Mouse (Mus musculus) liver, embryonic 14.5 days (tissue): ENCODE data around the gene Nrxn2. TPM values are rescaled to one million over a fixed set of nuclear protein-coding genes. Genes with fewer than 3 reads are reported as not detected.

Source experiments
- ATAC-seq: fragments of 200-750 bp; cut with Nextera tagmentation; 2 replicates; pipeline ENCODE4 v1.8.0; 2017; ENCODE audit warnings: moderate number of reproducible peaks, mild to moderate bottlenecking, moderate library complexity; ENCODE audit not compliant: insufficient read depth
- DNase-seq, 3 experiments: peaks; one replicate each; pipeline ENCODE4 v3.0.0-alpha.2; 2012 to 2013; ENCODE audit warnings: low read depth in 3 of 3, low spot score in 3 of 3
- H3K27ac ChIP-seq: fragments of 300-500 bp; sonication (generic); 2 replicates; pipeline ENCODE4 v1.5.1; 2014; ENCODE audit warnings: moderate library complexity, mild to moderate bottlenecking, control low read depth, inconsistent platforms
- H3K27me3 ChIP-seq: fragments of 300-500 bp; sonication (generic); 2 replicates; pipeline ENCODE4 v1.6.1; 2014; ENCODE audit warnings: mild to moderate bottlenecking, low read length, moderate library complexity; ENCODE audit not compliant: control insufficient read depth, insufficient read depth
- H3K36me3 ChIP-seq: fragments of 300-500 bp; sonication (generic); replicated peaks from 2 replicates; pipeline ENCODE4 v1.6.1; 2014; ENCODE audit warnings: low read depth; ENCODE audit not compliant: control insufficient read depth, insufficient read depth
- H3K4me1 ChIP-seq, 2 experiments: fragments of 200-500 bp in 1 of 2; fragments of 300-500 bp in 1 of 2; sonication (generic) in 1 of 2; replicated peaks; 2 replicates each; pipeline ENCODE4 v1.6.1; 2012 to 2014; ENCODE audit warnings: antibody characterized with exemption in 1 of 2, inconsistent platforms in 1 of 2, low read length in 1 of 2; ENCODE audit not compliant: control insufficient read depth in 2 of 2, insufficient read depth in 2 of 2
- H3K4me2 ChIP-seq: fragments of 300-500 bp; sonication (generic); 2 replicates; pipeline ENCODE4 v1.6.1; 2014; ENCODE audit warnings: low read depth, mild to moderate bottlenecking, control low read depth, moderate library complexity
- H3K4me3 ChIP-seq, 2 experiments: fragments of 200-500 bp in 1 of 2; fragments of 300-500 bp in 1 of 2; sonication (generic) in 1 of 2; 2 replicates each; pipeline ENCODE4 v1.5.1; 2012 to 2014; ENCODE audit warnings: low read depth in 2 of 2, low read length in 2 of 2, mild to moderate bottlenecking in 2 of 2, control low read depth in 1 of 2, inconsistent platforms in 1 of 2, moderate library complexity in 1 of 2; ENCODE audit not compliant: insufficient read depth in 1 of 2
- H3K9ac ChIP-seq: fragments of 300-500 bp; sonication (generic); replicated peaks from 2 replicates; pipeline ENCODE4 v1.6.1; 2014; ENCODE audit warnings: mild to moderate bottlenecking, control low read depth, moderate library complexity
- H3K9me3 ChIP-seq: fragments of 300-500 bp; sonication (generic); 2 replicates; pipeline ENCODE4 v1.6.1; 2016; ENCODE audit warnings: low read length, mixed read lengths; ENCODE audit not compliant: control insufficient read depth
- CTCF ChIP-seq: IDR thresholded peaks from 2 replicates; pipeline ENCODE4 v1.5.1; 2016; ENCODE audit warnings: antibody characterized with exemption, low read depth, control low read depth
- EP300 ChIP-seq: IDR thresholded peaks from 2 replicates; pipeline ENCODE4 v1.6.1; 2016; ENCODE audit warnings: antibody characterized with exemption, low read depth
- WGBS: fragments of 180-500 bp; shearing (Covaris S2); extraction: QIAGEN DNeasy Blood & Tissue Kit; methylation state at CpG from one replicate; pipeline ENCODE4 v1.1.7; 2014; ENCODE audit not compliant: insufficient replicate concordance; 5-methylcytosine and 5-hydroxymethylcytosine counted together
- polyA plus RNA-seq, 2 experiments: library from polyadenylated mRNA; depleted of rRNA in 1 of 2; stranded (reverse) in 1 of 2; unstranded in 1 of 2; fragments of >200 nt; fragmentation: Nextera tagmentation in 1 of 2; extraction: Ambion mirVana in 1 of 2; gene quantifications; 2 replicates each; pipeline versions ENCODE4 v1.2.1 to v1.2.3; 2012 to 2014

Nrxn2 gene
- polyA plus RNA-seq, 2 experiments = 0.27 to 0.46 TPM

DNA sequence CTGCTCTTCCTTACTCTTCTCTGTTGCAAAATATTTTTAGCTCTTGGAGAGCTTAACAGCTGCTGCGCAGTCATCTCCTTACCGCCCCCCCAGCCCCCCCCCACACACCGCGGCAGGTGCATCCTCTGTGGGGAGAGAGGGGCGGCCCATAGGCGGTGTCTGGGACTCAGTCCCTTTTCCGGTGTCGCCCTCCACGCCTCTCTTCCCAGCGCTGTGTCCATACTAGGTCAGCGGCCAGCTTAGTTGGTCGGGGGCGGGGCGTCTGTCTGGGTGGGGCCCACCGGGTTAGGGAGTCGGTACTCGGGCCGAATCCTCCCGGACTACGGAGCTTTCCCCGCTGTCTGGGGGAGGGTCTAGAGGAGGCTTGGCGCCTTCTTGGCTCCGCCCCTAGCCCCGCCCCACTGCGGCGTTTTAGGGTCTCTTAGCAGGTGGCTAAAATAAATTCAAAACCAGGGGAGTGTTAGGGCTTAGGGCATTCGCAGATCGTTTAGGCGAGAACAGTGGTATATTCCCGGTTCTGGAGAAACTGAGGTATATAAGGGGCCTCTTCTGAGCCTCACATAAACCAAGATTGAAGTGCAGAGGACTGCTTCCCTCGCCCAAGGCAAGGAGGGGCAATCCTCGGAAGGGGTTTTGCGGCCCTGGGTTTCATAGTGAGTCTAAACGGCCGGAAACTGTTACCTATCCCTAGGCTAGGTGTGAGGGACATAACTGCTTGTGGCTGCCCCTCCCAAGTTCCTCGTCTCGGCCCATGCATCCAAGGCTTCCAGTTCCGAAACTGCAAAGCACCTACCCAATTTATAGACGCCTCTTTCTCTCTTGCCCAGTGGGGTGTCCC is 19.9 kb upstream of the Nrxn2 start:
- Histone ChIP-seq H3K27ac (no peak overlapping the region), H3K27me3 (peaks cover 32% of the 10 kb centered on the region), H3K36me3 (no peaks in the 10 kb centered on the region), H3K9me3 (no peaks in the 10 kb centered on the region), H3K9ac (peak overlapping the region; percentile 7; the same call in 1 of the 2 replicates), H3K4me2 (peak overlapping the region; percentile 79), H3K4me3 (peak overlapping the region; percentile 50 to 58), H3K4me1 (peaks cover 0 to 9% of the 10 kb centered on the region in 2 experiments; a peak in 2 of 4 replicates)
- peak; percentile 41 for ATAC-seq
- DNase-seq = no peak
- 2% methylated on average over 39 of the region's 39 CpGs for WGBS
- TF ChIP-seq EP300 (no peak), CTCF (no peak)

DNA sequence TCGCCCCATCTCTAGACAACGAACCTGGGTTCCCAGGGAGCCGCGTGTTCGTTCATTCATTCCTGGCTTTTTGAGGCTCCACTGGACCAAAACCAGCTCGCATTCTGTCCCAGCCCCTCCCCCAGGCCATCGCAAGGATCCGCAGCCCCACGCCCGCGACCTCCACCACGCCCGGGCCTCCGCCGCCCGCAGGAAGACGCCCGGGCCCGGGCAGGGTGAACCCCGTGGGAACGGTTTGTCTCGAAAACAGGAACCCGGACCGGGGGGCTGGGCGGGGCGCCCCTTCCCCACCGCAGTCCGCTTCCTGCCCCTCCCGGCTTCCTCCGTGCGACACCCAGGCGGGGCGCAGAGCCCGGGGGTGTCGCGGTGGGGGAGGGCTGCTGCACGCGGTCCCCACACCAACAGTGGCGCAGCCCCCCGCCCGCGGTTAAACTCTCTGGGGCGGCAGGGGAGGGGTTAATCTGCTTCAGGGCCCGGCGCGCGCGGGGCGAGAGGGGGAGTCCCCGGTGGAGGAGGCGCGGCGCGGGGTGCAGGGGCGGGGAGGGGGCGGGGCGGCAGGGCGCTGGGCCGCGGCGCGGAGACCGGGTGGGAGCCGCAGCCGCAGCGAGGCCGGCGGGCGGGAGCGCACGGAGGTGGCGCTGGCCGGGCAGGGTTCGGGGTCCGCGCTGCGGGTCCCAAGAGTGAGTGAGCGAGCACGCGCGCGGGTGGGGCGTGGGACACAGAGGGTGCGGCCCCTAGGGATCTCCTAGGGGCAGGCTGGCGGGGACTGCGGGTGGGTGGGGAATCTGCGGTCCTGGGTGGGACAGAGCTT is 19.0 kb upstream of the Nrxn2 start, which contains the start of gene Rasgrp2:
Gene Rasgrp2 (plus strand): TSS at position 56 of the 811 bp plus-strand sequence.
- Histone ChIP-seq H3K4me1 (peaks cover 0 to 9% of the 10 kb centered on the region in 2 experiments; a peak in 2 of 4 replicates), H3K9me3 (no peaks in the 10 kb centered on the region), H3K27ac (no peak within 1 kb of the TSS), H3K9ac (peak within 1 kb of the TSS; percentile 20), H3K4me3 (peak within 1 kb of the TSS; percentile 50 to 58), H3K27me3 (peaks cover 32% of the 10 kb centered on the region), H3K4me2 (peak within 1 kb of the TSS; percentile 79), H3K36me3 (no peaks in the 10 kb centered on the region)
- TF ChIP-seq EP300 (no peak), CTCF (no peak)
- ATAC-seq (peak; percentile 9; the same call in 1 of the 2 replicates), DNase-seq (no peak)
- 1% methylated on average over 68 of the region's 87 CpGs for WGBS

DNA sequence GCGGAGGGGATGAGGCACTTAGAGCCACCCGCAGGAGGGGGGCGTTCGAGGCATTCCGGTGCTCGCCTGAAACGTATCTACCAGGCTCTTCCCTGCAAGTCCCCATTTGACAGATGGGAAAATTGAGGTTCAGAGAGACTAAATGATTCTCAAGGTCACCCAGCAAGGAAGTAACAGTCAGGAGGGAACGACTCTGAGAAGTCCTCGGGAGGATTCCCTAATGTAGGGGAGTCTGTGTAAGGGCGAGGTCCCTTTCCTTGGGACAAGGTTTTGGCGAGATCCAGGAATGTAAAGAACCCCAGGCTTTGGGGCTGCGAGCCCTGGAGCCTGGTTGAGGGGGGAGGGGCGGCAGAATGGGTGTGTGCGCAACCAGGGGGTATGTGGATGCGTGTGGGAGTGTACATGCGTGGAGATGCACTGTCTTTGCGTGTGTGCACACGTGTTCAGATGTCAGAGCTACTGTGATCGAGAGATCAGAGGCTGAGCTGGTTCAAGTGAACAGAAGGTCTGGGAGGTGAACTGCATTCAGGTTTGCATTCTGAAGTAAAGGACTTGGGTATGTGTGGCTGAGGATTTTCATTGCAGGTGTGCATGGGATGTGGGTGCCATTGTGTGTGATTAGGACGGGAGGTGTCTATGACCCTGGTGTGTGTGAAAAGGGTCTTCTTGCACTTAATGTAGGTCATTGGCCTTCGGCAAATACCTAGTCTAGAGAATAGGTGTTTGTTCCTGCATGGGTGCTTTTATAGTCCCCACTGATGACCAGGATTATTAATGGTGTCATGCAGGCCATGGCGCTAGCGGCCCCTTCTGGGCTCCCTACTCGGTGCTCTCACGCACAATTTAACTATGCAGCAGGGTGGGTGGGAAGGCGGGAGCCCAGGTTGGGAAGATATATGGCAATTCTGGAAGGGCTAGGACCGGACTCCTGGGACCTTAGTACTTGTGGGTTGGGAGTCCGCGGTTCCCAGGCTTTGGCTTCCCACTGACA is 18.1 kb upstream of the Nrxn2 start:
- no peaks in the 10 kb centered on the region for H3K36me3 ChIP-seq
- H3K9ac ChIP-seq = no peak overlapping the region
- H3K9me3 ChIP-seq = no peaks in the 10 kb centered on the region
- peak overlapping the region; percentile 79 for H3K4me2 ChIP-seq
- H3K4me3 ChIP-seq = peak overlapping the region; percentile 31 to 58
- peaks cover 0 to 9% of the 10 kb centered on the region in 2 experiments; a peak in 2 of 4 replicates for H3K4me1 ChIP-seq
- ATAC-seq (no peak), DNase-seq (no peak)
- no peak for TF ChIP-seq EP300
- TF ChIP-seq CTCF = no peak
- WGBS = 1% methylated on average over 29 of the region's 29 CpGs
- H3K27me3 ChIP-seq = peaks cover 32% of the 10 kb centered on the region
- H3K27ac ChIP-seq = no peak overlapping the region

DNA sequence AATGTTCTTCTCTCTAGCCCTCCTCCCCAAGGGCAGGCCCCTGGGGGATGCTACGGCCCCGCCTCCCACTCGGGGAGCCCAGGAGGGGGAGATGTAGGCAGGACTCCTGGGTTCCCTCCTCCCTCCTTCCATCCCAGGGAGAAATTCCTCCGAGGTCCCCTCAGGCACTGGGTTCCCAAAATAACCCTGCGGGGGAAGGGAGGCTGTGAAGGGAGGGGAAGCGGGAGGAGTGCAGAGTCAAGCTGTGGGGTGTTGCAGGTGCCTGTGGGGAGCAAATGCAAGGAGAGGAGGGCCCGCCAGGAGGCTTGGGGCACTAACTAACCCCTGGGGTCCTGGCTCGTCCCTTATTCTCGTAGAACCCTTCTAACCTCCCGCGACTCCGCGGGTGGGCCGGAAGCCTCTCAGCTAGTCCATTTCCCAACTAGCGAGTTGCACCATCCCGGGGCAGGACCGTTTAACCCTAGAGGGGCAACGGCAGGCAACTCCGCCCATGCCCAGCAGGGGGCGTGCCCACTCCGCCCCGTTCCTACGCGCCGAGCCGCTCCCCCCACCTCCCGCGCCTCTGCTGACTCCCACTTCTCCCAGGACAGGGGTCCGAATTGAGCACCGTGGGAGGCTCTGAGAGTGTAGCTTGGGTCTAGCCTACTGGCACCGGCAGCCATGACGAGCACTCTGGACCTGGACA is 17.3 kb upstream of the Nrxn2 start:
- Histone ChIP-seq H3K27me3 (peaks cover 32% of the 10 kb centered on the region), H3K36me3 (no peaks in the 10 kb centered on the region), H3K27ac (no peak overlapping the region), H3K4me3 (peak overlapping the region; percentile 36 to 58), H3K4me2 (peak overlapping the region; percentile 79), H3K9me3 (no peaks in the 10 kb centered on the region), H3K9ac (no peak overlapping the region), H3K4me1 (peaks cover 0 to 9% of the 10 kb centered on the region in 2 experiments; a peak in 2 of 4 replicates)
- no peak for TF ChIP-seq EP300
- peak; percentile 91 for TF ChIP-seq CTCF
- peak in 2 of 3 experiments; percentile 47 to 49 for DNase-seq
- WGBS = 0% methylated on average over 27 of the region's 32 CpGs
- ATAC-seq = peak; percentile 59
